Mouse (Mus musculus) cerebellum, adult 11 months (tissue): ENCODE measurements at regions not wholly inside any gene's neighbourhood (a gene's known extent, or its start where the extent isn't known, plus 50 kb on each side); places are given as distances from the start of the nearest gene placed in this dataset.

Experiments used
- DNase-seq: peaks from one replicate; pipeline ENCODE4 v3.0.0; 2022

GRCm38 (mm10) chr8:30669451-30669850, 2759.1 kb upstream of the 5930422O12Rik start:
- no peak for DNase-seq

DNA sequence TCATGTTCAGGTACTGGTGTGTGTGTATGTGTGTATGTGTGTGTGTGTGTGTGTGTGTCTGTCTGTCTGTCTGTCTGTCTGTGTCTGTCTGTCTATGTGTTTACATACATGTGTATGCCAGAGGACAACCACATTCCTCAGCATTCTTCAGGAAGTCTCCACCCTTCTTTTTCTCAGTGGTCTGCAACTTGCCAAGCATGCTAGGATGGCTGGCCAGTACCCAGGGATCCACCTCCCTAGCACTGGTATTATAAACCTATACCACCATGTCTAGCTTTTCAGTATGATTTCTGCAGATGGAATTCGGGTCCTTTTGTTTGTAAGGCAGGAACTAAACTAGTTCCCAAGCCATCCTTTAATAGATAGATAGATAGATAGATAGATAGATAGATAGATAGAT, 2751.1 kb upstream of the 5930422O12Rik start:
- DNase-seq, result no peak

DNA sequence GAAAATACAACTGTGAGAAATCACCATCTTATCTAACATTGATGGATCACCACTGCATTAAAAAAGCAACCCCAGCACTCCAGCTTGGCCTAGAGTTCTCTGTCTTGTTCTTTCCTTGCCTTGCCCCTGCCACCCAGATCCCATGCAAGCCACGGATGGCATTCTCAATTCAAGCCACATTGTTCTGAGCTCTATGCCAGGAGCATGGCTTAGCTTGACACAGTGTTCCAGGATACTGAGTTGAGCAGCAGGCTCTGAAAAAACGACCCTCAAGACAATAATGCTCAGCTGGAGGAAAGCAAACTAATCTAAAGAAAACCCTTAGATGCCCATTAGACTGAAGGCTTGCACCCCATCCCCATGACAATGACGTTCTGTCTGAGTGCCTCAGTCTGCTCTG, 2746.3 kb upstream of the 5930422O12Rik start:
- DNase-seq, result no peak

DNA sequence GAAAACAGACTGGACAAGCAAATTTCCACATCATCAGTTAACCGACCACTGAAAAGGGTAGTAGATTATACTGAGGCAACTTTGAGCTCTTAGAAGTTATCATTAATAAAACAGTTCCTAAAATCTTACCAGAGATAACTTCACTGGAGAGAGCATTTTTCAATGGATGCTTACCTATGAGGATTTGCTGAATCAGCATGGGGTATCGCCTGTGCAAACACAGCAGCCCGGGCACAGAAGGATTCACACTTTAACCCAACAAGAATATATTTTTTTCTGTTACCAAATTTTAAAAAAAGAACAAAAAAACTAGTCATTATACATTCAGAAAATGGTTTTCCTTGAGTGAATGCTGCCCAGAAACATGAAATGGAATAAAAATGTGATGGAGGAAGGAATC, 2742.0 kb upstream of the 5930422O12Rik start:
- no peak for DNase-seq

- DNase-seq, result no peak
Observed at GRCm38 (mm10) chr8:30694126-30694525, 2734.4 kb upstream of the 5930422O12Rik start.

GRCm38 (mm10) chr8:30716643-30717042, 2711.9 kb upstream of the 5930422O12Rik start:
- DNase-seq, result no peak

GRCm38 (mm10) chr8:30730366-30730765, 2698.1 kb upstream of the 5930422O12Rik start:
- no peak for DNase-seq

DNA sequence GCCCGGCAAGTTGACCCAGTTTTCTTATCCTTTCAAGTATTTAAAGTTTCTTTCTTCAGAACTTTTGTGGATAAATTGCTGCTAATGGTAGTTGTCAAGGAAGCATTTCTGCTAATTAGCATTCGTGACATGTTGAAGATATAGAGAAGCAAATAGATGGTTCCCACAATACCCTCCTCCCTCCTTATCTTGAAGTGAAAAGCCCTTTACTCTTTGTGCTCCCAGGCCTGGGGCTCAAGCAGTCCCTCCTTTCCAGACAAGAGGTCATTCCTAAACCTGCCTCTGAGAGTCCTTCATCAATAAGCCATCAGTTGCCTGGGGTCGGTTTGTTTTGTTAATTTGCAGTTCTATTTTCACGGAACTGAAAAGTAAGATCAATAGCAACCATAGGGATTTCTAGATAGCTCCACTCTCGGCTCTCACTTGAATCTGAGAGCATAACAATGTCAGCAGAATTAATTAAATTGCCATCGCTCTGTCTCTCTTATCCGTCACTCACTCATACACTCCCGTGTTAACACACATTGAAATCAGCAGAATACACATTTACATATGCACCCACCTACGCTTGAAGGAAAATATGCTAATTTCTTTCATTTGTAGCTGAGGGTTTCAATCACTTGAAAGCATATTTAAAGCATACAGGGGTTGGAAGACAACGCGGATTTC, 2695.8 kb upstream of the 5930422O12Rik start:
- DNase-seq, result no peak

- DNase-seq, result no peak
Observed at GRCm38 (mm10) chr8:30733385-30733784, 2695.1 kb upstream of the 5930422O12Rik start.

- DNase-seq, result no peak
Observed at GRCm38 (mm10) chr8:30735338-30735737, 2693.2 kb upstream of the 5930422O12Rik start.

DNA sequence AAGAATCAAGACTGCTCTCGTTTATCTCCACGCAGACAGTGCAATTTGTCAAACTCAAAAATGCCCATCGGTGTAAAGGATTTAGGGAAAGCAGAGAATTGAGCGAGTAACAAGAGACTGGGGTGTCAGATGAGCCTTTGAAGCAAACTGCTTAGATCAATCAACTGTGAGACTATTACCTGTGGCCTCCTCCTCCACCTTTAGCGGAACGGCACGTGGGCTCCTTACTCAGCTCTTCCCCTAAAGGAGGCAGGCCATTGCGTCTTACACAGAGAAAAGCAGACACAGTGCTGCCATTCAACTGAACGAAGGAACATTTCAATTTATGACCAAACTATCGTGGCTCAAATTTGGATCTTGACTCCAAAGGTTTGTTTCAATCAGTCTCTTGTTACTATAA, 2692.8 kb upstream of the 5930422O12Rik start:
- no peak for DNase-seq

- no peak for DNase-seq
Observed at GRCm38 (mm10) chr8:30746874-30747273, 2681.6 kb upstream of the 5930422O12Rik start.
